Mouse (Mus musculus) kidney, postnatal 0 days (tissue): ENCODE results near the gene D230025D16Rik. TPM values are rescaled to one million over a fixed set of nuclear protein-coding genes. Genes with fewer than 3 reads are reported as not detected.

ENCODE experiments used
- ATAC-seq: fragments of 200-750 bp; cut with Nextera tagmentation; replicated peaks from 2 replicates; pipeline ENCODE4 v1.8.0; 2017; ENCODE audit warnings: low read depth, moderate number of reproducible peaks, moderate TSS enrichment, moderate library complexity; ENCODE audit not compliant: low FRiP score
- DNase-seq: peaks from one replicate; pipeline ENCODE4 v3.0.0-alpha.2; 2016; ENCODE audit warnings: low spot score
- H3K27ac ChIP-seq: fragments of 300-500 bp; sonication (generic); 2 replicates; pipeline ENCODE4 v1.5.1; 2014; ENCODE audit warnings: mild to moderate bottlenecking
- H3K27me3 ChIP-seq: fragments of 300-500 bp; sonication (generic); 2 replicates; pipeline ENCODE4 v1.6.1; 2014; ENCODE audit warnings: low read length, mixed read lengths; ENCODE audit not compliant: insufficient read depth
- H3K36me3 ChIP-seq: fragments of 300-500 bp; sonication (generic); 2 replicates; pipeline ENCODE4 v1.6.1; 2014; ENCODE audit warnings: low read length, mixed read lengths; ENCODE audit not compliant: insufficient read depth
- H3K4me1 ChIP-seq: fragments of 300-500 bp; sonication (generic); replicated peaks from 2 replicates; pipeline ENCODE4 v1.6.1; 2014; ENCODE audit warnings: antibody characterized with exemption, low read length, mixed read lengths; ENCODE audit not compliant: insufficient read depth
- H3K4me2 ChIP-seq: fragments of 300-500 bp; sonication (generic); 2 replicates; pipeline ENCODE4 v1.6.1; 2014; ENCODE audit warnings: mild to moderate bottlenecking, low read length, moderate library complexity, mixed read lengths
- H3K4me3 ChIP-seq: fragments of 300-500 bp; sonication (generic); replicated peaks from 2 replicates; pipeline ENCODE4 v1.5.1; 2014; ENCODE audit warnings: low read depth, low read length
- H3K9ac ChIP-seq: fragments of 300-500 bp; sonication (generic); 2 replicates; pipeline ENCODE4 v1.6.1; 2014; ENCODE audit warnings: low read depth, low read length
- H3K9me3 ChIP-seq: fragments of 300-500 bp; sonication (generic); replicated peaks from 2 replicates; pipeline ENCODE4 v1.6.1; 2016; ENCODE audit warnings: low read length, inconsistent platforms, mixed read lengths
- CTCF ChIP-seq: IDR thresholded peaks from 2 replicates; pipeline ENCODE4 v1.5.1; 2016; ENCODE audit warnings: antibody characterized with exemption, low read depth, mild to moderate bottlenecking, moderate library complexity
- WGBS: fragments of 180-500 bp; shearing (Covaris S2); extraction: QIAGEN DNeasy Blood & Tissue Kit; methylation state at CpG from one replicate; pipeline ENCODE4 v1.1.7; 2014; 5-methylcytosine and 5-hydroxymethylcytosine counted together
- polyA plus RNA-seq: library from polyadenylated mRNA; unstranded; fragments of >200 nt; fragmentation: Nextera tagmentation; extraction: Ambion mirVana; gene quantifications from 2 replicates; pipeline ENCODE4 v1.2.1, GENCODE M21; 2015

Gene D230025D16Rik
- polyA plus RNA-seq, 1 experiment from 2014 or later, result 20.6 TPM

DNA sequence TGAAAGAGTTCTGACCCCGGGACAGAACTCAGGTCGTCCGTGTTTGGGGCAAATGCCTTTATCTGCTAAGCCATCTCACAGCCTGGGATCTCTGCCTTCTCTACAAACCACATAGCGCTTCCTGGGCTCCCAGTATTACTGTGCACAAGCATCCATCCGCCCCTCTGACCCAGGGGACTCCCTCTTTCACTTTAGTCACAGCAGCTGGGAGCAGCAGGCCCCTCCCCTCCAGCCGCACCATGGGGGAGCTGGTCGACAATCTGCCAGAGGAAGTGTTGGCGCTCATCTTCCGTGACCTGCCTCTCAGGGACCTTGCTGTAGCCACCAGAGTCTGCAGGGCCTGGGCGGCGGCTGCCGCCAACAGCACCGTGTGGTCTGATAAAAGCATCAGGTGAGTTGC lies 41.8 kb downstream of the D230025D16Rik start:
- Histone ChIP-seq H3K9ac (no peak overlapping the region), H3K4me3 (no peak overlapping the region), H3K27me3 (peaks cover 54% of the 10 kb centered on the region), H3K36me3 (no peaks in the 10 kb centered on the region), H3K9me3 (no peaks in the 10 kb centered on the region), H3K27ac (no peak overlapping the region), H3K4me2 (no peak overlapping the region), H3K4me1 (peaks cover 15% of the 10 kb centered on the region; the same call in 1 of the 2 replicates)
- DNase-seq (no peak), ATAC-seq (no peak)
- no peak for TF ChIP-seq CTCF
- WGBS, result 31% methylated on average over 13 of the region's 13 CpGs

DNA sequence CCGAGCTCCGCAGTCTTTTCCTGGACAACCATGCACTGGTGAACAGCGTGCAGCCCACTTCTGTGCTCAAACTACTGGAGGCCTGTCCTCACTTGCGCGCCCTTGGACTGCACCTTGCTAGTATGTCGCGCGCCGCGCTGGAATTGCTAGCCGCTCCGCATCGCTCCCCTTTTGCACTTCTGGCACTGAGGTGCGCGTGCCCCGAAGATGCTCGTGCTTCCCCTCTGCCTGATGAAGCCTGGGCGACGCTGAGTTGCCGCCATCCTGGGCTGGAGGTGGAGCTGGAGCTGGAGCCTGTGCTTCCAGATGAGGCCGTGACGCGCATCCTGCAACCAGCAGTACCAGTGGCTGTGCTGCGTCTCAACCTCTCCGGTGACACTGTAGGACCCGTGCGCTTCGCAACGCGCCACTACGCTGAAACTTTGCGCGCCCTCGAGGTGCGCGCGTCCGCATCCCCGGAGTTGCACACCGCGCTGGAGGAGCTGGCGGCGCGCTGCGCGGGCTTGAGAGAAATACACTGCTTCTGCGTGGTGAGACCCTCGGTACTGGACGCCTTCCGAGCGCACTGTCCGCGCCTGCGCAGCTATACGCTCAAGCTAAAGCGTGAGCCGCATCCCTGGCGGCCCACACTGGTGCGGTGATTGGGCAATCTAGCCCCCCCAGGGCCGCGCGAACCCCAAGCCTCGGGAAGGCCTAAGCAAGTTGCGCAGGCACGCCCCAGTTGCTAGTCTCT lies 43.6 kb downstream of the D230025D16Rik start:
- no peaks in the 10 kb centered on the region for H3K36me3 ChIP-seq
- TF ChIP-seq CTCF, result no peak
- H3K9me3 ChIP-seq, result no peaks in the 10 kb centered on the region
- ATAC-seq (0 out of 2 replicates have a peak, but pooled peaks have one; percentile 15), DNase-seq (peak; percentile 40)
- H3K4me1 ChIP-seq, result peaks cover 15% of the 10 kb centered on the region; the same call in 1 of the 2 replicates
- peaks cover 69% of the 10 kb centered on the region for H3K27me3 ChIP-seq
- WGBS, result 1% methylated on average over 65 of the region's 65 CpGs
- H3K4me3 ChIP-seq, result peak overlapping the region; percentile 43
- 0 out of 2 replicates have a peak overlapping the region, but pooled peaks have one; percentile 25 for H3K27ac ChIP-seq
- H3K9ac ChIP-seq, result peak overlapping the region; percentile 40; the same call in 1 of the 2 replicates
- peak overlapping the region; percentile 86 for H3K4me2 ChIP-seq

DNA sequence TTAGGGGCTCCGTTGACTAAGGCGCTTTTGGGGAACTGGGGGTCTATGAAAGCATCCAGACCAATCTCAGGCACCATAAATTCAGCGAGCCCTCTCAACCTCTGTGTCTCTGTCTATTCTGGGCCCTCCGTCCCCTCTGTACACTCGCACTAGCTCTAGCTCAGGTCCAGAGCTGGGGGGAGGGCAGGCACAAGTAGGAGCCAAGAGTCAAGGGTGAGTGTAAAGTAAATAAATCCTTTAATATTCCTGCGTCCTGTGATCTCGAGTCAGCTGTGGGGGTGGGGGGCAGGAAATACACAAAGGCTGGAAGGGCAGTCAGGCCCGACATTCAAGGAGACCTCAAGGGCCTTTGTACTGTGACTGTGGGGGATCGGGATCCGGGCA lies 44.1 kb downstream of the D230025D16Rik start:
- Histone ChIP-seq H3K27ac (0 out of 2 replicates have a peak overlapping the region, but pooled peaks have one; percentile 25), H3K36me3 (no peaks in the 10 kb centered on the region), H3K9me3 (no peaks in the 10 kb centered on the region), H3K4me1 (peaks cover 15% of the 10 kb centered on the region; the same call in 1 of the 2 replicates), H3K4me3 (peak overlapping the region; percentile 43), H3K4me2 (peak overlapping the region; percentile 86), H3K9ac (peak overlapping the region; percentile 43; the same call in 1 of the 2 replicates), H3K27me3 (peaks cover 69% of the 10 kb centered on the region)
- DNase-seq (peak; percentile 16), ATAC-seq (no peak)
- 2% methylated on average over 10 of the region's 10 CpGs for WGBS
- TF ChIP-seq CTCF, result no peak

DNA sequence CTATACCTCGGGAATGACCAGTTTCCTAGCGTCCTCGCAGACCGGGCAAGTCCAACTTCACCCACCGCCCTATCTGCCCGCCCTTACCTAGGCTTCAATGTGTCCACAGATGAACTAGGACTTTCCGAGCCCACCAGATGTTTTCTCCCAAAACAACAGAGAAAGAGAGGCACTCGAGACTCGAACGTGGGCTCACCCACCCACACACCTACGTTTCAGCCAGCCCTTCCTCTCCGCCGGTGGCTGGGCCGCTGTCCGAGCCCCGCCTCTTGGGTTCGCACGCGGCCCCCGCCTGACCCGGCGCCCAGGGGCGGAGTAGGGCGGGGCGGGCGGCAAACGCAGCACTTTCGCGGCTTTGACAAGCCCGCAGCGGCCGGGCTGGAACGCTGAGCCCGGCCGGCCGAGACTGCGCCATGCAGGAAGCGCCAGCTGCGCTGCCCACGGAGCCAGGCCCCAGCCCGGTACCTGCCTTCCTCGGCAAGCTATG lies 44.6 kb downstream of the D230025D16Rik start, which contains the start of gene Hsf4:
TSS of gene Hsf4 (plus strand) at position 341 of the 487 bp plus-strand sequence.
- no peaks in the 10 kb centered on the region for H3K9me3 ChIP-seq
- peak within 1 kb of the TSS; percentile 43 for H3K4me3 ChIP-seq
- peaks cover 15% of the 10 kb centered on the region; the same call in 1 of the 2 replicates for H3K4me1 ChIP-seq
- ATAC-seq (peak; percentile 8; the same call in 1 of the 2 replicates), DNase-seq (peak; percentile 27)
- TF ChIP-seq CTCF, result no peak
- H3K4me2 ChIP-seq, result peak within 1 kb of the TSS; percentile 86
- peaks cover 74% of the 10 kb centered on the region for H3K27me3 ChIP-seq
- H3K9ac ChIP-seq, result peak within 1 kb of the TSS; percentile 43; the same call in 1 of the 2 replicates
- H3K27ac ChIP-seq, result 0 out of 2 replicates have a peak within 1 kb of the TSS, but pooled peaks have one; percentile 25
- 0% methylated on average over 40 of the region's 42 CpGs for WGBS
- H3K36me3 ChIP-seq, result no peaks in the 10 kb centered on the region

DNA sequence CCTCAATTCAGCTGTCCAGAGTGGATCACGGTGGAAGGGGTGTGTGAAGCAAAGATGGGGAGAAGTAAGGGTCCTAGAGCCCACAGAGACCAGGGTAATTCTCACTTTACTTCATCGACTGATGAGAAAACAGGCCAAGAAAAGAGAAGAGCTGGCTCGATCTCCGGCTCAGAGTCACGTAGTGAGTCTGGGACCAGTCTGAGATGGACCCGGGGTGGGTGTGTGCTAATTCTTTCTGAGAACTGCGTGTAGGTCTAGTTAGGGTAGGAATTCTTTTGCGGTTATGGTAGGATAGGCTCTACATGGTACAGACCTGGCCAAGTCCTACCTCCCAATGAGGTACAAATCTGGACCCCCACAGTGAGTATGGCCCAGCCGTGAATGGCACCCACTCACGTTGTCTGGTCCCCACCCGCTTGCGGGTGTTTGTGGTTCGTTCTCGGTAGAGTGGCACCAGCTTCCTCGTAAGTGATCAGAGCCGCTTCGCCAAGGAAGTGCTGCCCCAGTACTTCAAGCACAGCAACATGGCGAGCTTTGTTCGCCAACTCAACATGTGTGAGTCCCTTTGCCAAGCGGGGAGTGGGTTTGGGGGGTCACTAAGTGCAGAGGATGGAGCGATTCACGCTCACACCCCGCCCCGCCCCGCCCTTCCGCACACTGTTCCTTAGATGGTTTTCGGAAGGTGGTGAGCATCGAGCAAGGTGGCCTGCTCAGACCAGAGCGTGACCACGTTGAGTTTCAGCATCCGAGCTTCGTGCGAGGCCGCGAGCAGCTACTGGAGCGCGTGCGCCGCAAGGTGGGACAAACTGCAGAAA lies 45.4 kb downstream of the D230025D16Rik start:
- H3K4me1 ChIP-seq, result peaks cover 15% of the 10 kb centered on the region; the same call in 1 of the 2 replicates
- peak overlapping the region; percentile 43 for H3K4me3 ChIP-seq
- no peaks in the 10 kb centered on the region for H3K9me3 ChIP-seq
- ATAC-seq (no peak), DNase-seq (no peak)
- peaks cover 77% of the 10 kb centered on the region for H3K27me3 ChIP-seq
- H3K4me2 ChIP-seq, result peak overlapping the region; percentile 86
- H3K9ac ChIP-seq, result peak overlapping the region; percentile 43; the same call in 1 of the 2 replicates
- H3K36me3 ChIP-seq, result no peaks in the 10 kb centered on the region
- WGBS, result 4% methylated on average over 39 of the region's 39 CpGs
- no peak for TF ChIP-seq CTCF
- no peak overlapping the region for H3K27ac ChIP-seq

DNA sequence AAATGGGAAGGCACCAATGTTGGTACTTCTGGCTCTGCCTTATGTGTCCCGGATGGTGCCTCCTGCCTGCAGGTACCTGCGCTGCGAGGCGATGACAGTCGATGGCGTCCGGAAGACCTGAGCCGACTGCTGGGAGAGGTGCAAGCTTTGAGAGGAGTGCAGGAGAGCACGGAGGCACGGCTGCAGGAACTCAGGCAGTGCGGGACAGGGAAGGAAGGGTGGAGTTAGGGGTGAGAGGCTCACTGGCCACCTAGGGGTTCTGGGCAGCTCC lies 45.9 kb downstream of the D230025D16Rik start:
- Histone ChIP-seq H3K4me3 (no peak overlapping the region), H3K9me3 (no peaks in the 10 kb centered on the region), H3K9ac (no peak overlapping the region), H3K4me2 (no peak overlapping the region), H3K27me3 (peaks cover 77% of the 10 kb centered on the region), H3K4me1 (peaks cover 15% of the 10 kb centered on the region; the same call in 1 of the 2 replicates), H3K27ac (no peak overlapping the region), H3K36me3 (no peaks in the 10 kb centered on the region)
- no peak for DNase-seq
- no peak for ATAC-seq
- 2% methylated on average over 11 of the region's 11 CpGs for WGBS
- TF ChIP-seq CTCF, result no peak
